13 mouse cellular contexts compared by ENCODE assay signal in genomic region chr16:10651804-10652203, GRCm38 (mm10).
"Had no signal": no experiment of that assay in that cellular context is flagged by ENCODE, and none has a peak within 500 bp of the region (broad histone marks: within the 10 kb centered on the region; RNA-seq: fewer than 3 reads in every experiment).

No protein-coding gene starts in this region.

- H3K27ac ChIP-seq: kidney, postnatal 0 days; limb, embryonic 13.5 days; liver, embryonic 14.5 days; neural tube, embryonic 12.5 days; stomach, postnatal 0 days had no signal

- H3K27me3 ChIP-seq: limb, embryonic 13.5 days; neural tube, embryonic 12.5 days had no signal

- H3K4me2 ChIP-seq: limb, embryonic 13.5 days; neural tube, embryonic 12.5 days had no signal

- H3K4me3 ChIP-seq: limb, embryonic 13.5 days; neural tube, embryonic 12.5 days had no signal

- H3K9me3 ChIP-seq: limb, embryonic 13.5 days; neural tube, embryonic 12.5 days had no signal

- H3K4me1 ChIP-seq: neural tube, embryonic 12.5 days had no signal

- H3K9ac ChIP-seq: limb, embryonic 13.5 days; liver, embryonic 14.5 days; neural tube, embryonic 12.5 days had no signal

- DNase-seq: kidney, adult 11 months; kidney, adult 9 months; kidney, postnatal 36 days; left cerebral cortex, postnatal 4 days; lung, adult 18-20 months; lung, postnatal 36 days; midbrain, embryonic 14.5 days; thymus, postnatal 14 days had no signal

- H3K36me3 ChIP-seq: neural tube, embryonic 12.5 days had no signal
